Mouse (Mus musculus): ENCODE results near the gene Prss16. TPM values are rescaled to one million over a fixed set of nuclear protein-coding genes. Genes with fewer than 3 reads are reported as not detected.
A peak's percentile ranks its signal among the peaks of the same experiment; 100 is the strongest.
"Not testable (repeated sequence)": the region's sequence is repeated elsewhere in the genome, so short reads cannot be mapped to it uniquely, and the experiment has no call there.

The Prss16 gene
- total RNA-seq (2021): not detected
- long read RNA-seq, experiment 1: 0 reads
- long read RNA-seq, experiment 2: 0 reads

DNA sequence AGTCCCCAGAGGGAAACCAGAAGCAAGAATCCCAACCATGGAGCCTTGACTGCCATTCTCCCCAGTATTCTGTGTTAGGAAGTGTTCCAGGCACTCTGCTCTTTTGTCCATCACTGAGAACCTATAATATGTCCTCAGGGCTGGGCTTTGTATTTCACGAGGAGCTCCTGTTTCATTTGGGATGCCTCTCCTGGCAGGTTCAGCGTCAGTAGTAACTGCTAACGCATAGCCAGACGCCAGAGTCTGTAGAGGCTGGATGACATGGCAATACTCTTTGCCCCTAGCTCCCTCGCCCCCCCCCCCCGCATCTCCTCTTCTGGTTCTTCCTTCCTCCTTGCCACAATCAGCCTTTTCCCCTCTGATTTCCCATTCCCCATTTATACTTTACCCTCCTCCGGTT, at the start of gene Prss16:
Gene Prss16, minus strand, starts transcription at position 101 of the 400 bp plus-strand sequence.
- intact Hi-C loops (cut with DNase I; ENCODE audit: low total_unique reads): loop anchor here (10.0 kb wide), 1 partner anchor 155 kb away; no protein-coding TSS in a partner anchor
- DNase-seq: no peak

GRCm38 (mm10) chr13:22053754-22054153, 44.2 kb upstream of the Prss16 start:
- intact Hi-C loops (cut with DNase I; ENCODE audit: low total_unique reads): no loop called here

GRCm38 (mm10) chr13:22051523-22051859, 41.9 kb upstream of the Prss16 start:
- intact Hi-C loops (cut with DNase I; ENCODE audit: low total_unique reads): no loop called here
- DNase-seq: no peak

More at GRCm38 (mm10) chr13:22053754-22054153, 44.2 kb upstream of the Prss16 start:
- no peak for DNase-seq

- DNase-seq: peak; percentile 87
- intact Hi-C loops (cut with DNase I; ENCODE audit: low total_unique reads): no loop called here
Measured at GRCm38 (mm10) chr13:22050591-22051522, 41.3 kb upstream of the Prss16 start.

DNA sequence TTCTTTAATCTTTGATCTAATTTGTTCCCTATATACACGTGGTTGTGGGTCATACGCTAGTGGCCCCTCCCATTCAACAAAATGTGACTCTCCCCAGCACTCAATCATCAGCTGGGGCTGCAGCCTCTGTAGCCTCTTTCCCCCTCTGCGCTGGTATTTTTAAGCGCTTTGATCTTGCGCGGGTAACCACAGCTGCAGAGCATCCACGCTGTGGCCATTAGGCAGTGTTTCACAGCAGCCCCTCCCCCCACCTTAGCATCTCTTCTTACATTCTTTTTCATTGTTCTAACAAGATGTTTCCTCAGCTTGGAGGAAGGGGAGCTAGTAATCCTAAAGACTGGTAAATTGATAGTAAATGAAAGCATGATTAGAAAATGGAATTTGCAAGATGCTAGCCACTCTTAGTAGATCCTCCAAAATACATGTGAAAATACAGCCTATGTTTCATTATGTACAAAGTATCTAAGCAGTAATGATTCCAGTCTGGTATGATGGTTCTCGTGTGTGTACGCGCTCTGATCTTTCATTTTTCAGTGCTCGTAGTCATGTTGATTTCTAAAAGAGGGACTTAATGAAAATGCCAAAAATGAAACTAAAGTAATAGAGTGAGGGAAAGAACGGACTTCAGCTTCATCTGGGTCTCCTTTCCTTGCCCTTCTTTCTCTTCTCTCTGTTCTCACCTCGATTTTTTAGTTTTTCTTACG, 40.3 kb upstream of the Prss16 start:
- intact Hi-C loops (cut with DNase I; ENCODE audit: low total_unique reads): no loop called here
- DNase-seq: no peak

DNA sequence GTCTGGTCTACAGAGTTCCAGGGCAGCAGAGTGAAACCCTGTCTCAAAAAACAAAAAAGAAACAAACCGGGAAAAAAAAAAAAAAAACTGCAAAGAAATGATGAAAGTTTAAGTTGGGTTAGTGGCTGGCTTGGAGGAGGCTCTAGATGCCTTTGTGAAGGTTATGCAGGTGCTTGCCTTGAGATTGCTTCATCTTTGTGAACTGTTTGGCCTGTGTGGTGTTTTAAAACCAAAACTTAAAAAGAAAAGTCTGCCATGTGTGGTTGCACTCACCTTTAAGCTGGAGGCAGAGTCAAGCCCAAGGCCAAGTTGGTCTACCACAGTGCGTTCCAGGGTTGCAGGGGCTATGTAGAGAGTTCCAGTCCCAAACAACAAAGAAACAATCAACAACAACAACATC, 39.5 kb upstream of the Prss16 start:
- intact Hi-C loops (cut with DNase I; ENCODE audit: low total_unique reads): no loop called here
- no peak for DNase-seq

- intact Hi-C loops (cut with DNase I; ENCODE audit: low total_unique reads): no loop called here
Measured at GRCm38 (mm10) chr13:22045311-22045710, 35.8 kb upstream of the Prss16 start.

GRCm38 (mm10) chr13:22044432-22045155, 35.1 kb upstream of the Prss16 start:
- intact Hi-C loops (cut with DNase I; ENCODE audit: low total_unique reads): no loop called here
- no peak for DNase-seq

More at GRCm38 (mm10) chr13:22045311-22045710, 35.8 kb upstream of the Prss16 start:
- no peak for DNase-seq

DNA sequence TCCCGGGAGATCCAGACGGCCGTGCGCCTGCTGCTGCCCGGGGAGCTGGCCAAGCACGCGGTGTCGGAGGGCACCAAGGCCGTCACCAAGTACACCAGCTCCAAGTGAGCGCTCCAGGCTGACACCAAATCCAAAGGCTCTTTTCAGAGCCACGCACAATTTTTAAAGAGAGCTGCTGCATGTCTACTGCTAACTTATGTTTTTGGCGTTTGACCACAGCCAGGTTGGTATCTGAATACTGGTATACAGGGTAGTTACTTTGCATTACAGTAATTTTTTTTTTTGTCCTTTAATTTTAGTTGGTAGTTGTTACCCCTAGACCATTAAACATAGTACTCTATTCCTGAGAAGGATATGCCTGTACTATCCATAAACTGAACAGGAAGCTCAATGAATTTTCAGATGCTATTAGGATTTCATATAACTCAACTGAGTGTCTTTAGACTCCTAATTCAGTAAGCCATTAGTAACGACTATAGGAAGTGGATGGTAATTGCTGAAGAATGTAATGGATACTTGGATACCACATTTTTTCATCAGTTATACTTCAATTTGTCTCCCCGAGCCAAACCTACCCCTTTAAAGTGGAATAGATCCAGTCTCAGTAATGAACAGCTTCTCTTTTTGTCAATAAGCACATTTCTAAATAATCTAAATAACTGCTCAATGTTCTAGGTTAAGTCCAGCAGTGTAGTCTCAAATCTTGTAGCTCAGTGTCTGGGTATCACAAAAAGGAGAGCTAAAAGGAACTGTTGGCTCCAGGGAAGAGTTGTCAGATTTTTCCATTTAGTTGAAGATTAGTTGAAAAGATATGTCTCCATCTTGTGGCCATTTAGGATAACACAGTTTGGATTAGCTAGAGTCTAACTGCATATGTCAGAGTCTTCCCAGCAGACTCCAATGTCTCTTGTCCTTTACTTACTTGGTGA, 34.2 kb upstream of the Prss16 start:
- intact Hi-C loops (cut with DNase I; ENCODE audit: low total_unique reads): no loop called here
- no peak for DNase-seq

- intact Hi-C loops (cut with DNase I; ENCODE audit: low total_unique reads): not testable (repeated sequence)
Measured at GRCm38 (mm10) chr13:22042568-22043502, 33.3 kb upstream of the Prss16 start, which contains the start of the genes Hist1h2ag and Hist1h2bj. TSS of gene Hist1h2ag (minus strand) at chr13:22042944. TSS of gene Hist1h2bj (plus strand) at chr13:22043214.

GRCm38 (mm10) chr13:22041651-22042567, 32.4 kb upstream of the Prss16 start:
- intact Hi-C loops (cut with DNase I; ENCODE audit: low total_unique reads): no loop called here
- DNase-seq: no peak

More at GRCm38 (mm10) chr13:22042568-22043502, 33.3 kb upstream of the Prss16 start, which contains the start of the genes Hist1h2ag and Hist1h2bj:
- peak; percentile 59 for DNase-seq

DNA sequence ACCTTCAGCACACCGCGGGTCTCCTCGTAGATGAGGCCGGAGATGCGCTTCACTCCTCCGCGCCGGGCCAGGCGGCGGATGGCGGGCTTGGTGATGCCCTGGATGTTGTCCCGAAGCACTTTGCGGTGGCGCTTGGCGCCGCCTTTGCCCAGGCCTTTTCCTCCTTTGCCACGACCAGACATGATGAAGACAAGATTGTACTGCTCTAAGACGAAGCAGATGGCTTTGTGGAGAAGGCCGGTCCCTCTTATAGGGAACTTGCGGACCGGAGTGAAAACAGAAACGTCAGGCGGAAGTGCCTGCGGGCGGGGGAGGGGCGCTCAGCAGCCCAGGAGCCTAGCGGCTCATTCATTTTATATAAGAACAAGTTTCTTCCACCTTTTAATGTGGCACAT, 31.6 kb upstream of the Prss16 start, which contains the start of gene Hist1h4i:
Gene Hist1h4i, minus strand, starts transcription at position 221 of the 395 bp plus-strand sequence.
- intact Hi-C loops (cut with DNase I; ENCODE audit: low total_unique reads): not testable (repeated sequence)

DNA sequence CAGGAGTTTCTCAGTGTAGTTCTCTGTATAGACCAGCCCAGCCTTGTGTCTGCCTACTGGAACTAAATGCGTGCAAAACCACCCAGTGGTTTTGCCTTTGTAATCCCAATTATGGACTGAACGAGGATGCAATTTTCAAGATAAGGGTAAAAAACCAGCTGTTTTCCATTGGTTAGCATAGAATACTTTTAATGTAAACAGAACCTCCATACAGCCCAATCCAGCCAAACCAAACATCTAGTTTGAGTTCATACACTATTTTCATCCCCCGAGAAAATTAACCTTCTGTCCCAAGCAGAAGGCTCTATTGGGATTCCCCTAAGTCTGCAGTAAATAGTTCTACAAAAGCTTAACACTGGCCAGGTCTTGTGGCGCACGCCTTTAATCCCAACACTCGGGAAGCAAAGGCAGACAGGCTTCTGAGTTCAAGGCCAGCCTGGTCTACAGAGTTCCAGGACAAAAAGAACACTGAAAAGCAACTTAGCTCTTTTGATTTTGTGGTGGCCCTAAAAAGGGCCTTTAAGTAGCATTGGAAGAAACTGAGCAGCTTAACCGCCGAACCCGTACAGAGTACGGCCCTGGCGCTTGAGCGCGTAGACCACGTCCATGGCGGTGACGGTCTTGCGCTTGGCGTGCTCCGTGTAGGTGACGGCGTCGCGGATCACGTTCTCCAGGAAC, 31.1 kb upstream of the Prss16 start:
- no peak for DNase-seq
- intact Hi-C loops (cut with DNase I; ENCODE audit: low total_unique reads): no loop called here

More for the DNA sequence above, 31.6 kb upstream of the Prss16 start, which contains the start of gene Hist1h4i:
- DNase-seq: peak; percentile 89

GRCm38 (mm10) chr13:22039951-22040463, 30.5 kb upstream of the Prss16 start:
- intact Hi-C loops (cut with DNase I; ENCODE audit: low total_unique reads): loop anchor here (10.0 kb wide), 1 partner anchor 215 kb away; no protein-coding TSS in a partner anchor
- DNase-seq: no peak

DNA sequence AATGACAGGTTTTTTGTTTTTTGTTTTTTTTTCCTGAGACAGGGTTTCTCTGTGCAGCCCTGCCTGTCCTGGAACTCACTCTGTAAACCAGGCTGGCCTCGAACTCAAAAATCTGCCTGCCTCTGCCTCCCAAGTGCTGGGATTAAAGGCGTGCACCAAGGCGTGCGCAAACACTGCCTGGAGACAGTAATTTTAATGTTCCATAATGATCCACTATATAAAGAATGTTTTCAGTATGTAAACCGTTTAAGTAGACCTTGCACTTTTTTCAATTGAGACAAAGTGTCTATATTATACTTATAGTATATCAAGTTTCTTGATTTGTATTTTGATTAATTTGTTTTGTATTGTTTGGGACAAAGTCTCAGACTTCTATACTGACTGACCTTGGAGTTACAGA, 29.8 kb upstream of the Prss16 start:
- intact Hi-C loops (cut with DNase I; ENCODE audit: low total_unique reads): loop anchor here (10.0 kb wide), 1 partner anchor 215 kb away; no protein-coding TSS in a partner anchor
- DNase-seq: no peak

All from gastrocnemius, postnatal 14 days (tissue).